Mouse (Mus musculus) spleen, embryonic (tissue): Measurements from ENCODE around the gene Ifrd1.

ENCODE experiments used
- CTCF ChIA-PET: fragments of 350-600 bp; sonication (Branson Sonifier 250); formaldehyde crosslinking; loops from one replicate; lab custom pipeline; 2022; lab: Charles Lee

The Ifrd1 gene

GRCm38 (mm10) chr12:40243821-40244221 lies 4.5 kb downstream of the Ifrd1 start:
- CTCF ChIA-PET = no interaction called here

GRCm38 (mm10) chr12:40243241-40243640 lies 5.1 kb downstream of the Ifrd1 start:
- CTCF ChIA-PET = no interaction called here

DNA sequence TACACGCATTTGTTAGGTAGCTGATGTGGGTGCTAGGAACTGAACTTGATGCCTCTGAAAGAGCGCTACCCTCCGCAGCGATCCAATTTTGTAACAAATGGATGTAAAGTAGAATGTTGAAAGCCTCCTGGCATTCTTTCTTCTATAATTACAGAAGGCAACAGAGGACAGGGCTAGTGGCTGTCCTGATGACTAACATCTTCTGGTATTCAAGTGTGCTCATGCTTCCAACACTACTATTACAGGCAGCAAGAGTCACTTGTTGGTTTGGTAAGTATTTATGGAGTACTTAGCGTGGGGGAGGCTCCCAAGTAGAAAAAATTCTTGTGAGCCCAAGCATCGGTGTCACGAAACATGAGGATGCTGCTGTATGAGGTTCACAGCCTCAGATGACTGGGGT lies 9.1 kb downstream of the Ifrd1 start:
- CTCF ChIA-PET = no interaction called here

DNA sequence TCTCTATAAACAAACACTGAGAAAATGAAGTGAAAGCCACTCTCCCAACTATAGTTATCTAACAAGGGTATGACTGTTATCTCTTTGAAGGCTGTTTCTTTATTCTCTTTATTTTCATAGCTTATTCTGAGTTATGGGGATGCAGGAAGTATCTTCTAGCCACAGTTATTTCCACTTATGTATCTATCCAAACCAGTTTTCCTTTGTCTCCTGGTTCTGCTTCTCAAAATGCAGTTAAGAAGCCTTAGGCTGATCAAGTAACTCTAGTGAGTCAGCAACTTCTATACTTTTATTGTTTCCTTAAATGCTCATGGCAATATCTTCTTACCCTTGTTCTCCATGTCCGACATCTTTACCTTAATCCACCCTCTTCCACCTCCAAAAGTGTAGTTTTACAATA lies 16.1 kb downstream of the Ifrd1 start:
- CTCF ChIA-PET = no interaction called here

DNA sequence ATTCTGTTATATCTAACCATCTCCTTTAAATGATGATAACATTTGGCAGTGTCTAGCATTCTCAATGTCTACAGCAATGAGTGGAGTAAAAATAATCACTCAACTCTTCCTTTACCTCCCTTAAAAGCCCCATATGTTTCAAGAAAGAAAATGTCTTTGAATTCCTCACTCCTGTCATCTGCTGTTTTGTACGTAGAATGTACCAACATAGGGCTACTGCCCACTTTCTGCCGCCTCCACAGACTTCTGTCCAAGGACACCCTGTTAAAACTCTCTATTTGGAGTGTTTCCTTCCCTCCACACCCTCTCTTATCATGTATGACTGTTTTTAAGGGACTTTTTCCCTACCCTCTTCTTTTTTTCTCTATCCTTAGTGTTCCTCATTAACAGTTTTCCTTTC lies 16.7 kb downstream of the Ifrd1 start:
- CTCF ChIA-PET = no interaction called here

DNA sequence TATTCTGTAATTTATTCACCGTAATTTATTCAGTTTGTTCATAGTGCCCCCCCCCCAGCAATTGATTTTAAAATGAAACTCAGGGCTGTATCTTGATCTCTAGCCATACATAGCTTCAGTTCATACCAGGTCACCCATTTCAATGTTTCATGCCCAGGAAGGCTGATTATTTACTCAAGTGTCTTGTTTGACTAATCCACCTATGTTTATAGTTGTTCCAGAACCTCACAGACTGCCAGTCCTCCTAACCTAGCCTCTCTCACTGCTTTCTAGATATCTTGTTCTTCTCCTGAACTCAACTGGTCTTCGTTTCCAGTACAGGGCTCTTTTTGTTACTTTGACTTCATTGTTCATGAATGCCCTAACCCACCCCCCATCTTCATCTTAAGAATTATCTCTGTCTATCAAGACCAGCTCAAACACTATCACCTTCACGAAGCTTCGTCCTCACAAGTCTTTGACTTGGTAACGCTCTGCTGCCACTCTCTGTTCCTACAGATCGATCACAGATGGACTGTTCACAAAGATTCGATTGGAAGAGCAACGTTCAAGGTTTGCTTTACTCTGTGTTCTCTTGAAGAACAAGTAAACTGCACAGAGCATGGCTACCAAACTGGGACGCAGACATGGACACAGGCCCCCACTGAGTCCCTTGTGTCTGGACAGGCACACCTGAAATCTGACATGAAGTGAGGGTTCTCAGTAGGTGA lies 24.0 kb downstream of the Ifrd1 start:
- CTCF ChIA-PET = interaction anchor here (0.6 kb wide), 1 partner anchor 21 kb away, joined by 3 read pairs; no protein-coding TSS in a partner anchor

GRCm38 (mm10) chr12:40223676-40224075 lies 24.6 kb downstream of the Ifrd1 start:
- CTCF ChIA-PET = interaction anchor here (0.5 to 0.6 kb wide), 2 partner anchors 290 to 959 kb away, joined by 4 to 5 read pairs; no protein-coding TSS in a partner anchor

DNA sequence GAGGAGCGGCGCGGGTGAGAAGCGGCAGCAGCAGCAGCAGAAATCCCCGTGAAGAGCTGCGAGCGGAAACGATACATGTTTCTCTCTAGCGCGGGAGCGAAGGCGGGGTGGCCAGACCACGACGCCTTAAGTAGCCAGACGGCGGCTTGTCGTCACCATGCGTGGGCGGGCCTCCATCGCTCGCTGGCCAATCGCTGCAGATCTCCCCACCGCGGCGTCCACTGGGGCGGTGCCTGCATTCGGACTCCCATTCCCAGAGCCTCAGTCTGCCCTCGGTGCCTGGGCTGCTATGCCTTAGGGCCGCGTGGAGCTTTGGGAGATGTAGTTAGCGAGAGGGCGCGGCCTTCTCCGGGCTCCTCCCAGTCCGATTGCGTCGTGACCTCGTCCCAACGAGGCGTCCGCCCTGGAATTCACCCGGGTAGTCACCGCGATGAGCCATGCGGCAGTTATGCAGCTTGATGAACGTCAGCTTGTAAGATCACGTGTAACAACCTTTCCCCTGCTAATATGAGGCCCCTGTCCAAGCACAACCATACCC lies 25.2 kb downstream of the Ifrd1 start:
- CTCF ChIA-PET = interaction anchor here (0.5 to 0.6 kb wide), 2 partner anchors 291 to 960 kb away, joined by 4 to 5 read pairs; no protein-coding TSS in a partner anchor

GRCm38 (mm10) chr12:40222251-40223081 lies 25.8 kb downstream of the Ifrd1 start:
- CTCF ChIA-PET = no interaction called here

GRCm38 (mm10) chr12:40221611-40222010 lies 26.7 kb downstream of the Ifrd1 start:
- CTCF ChIA-PET = no interaction called here

- CTCF ChIA-PET = no interaction called here
Measured at GRCm38 (mm10) chr12:40220896-40221295, 27.4 kb downstream of the Ifrd1 start.

DNA sequence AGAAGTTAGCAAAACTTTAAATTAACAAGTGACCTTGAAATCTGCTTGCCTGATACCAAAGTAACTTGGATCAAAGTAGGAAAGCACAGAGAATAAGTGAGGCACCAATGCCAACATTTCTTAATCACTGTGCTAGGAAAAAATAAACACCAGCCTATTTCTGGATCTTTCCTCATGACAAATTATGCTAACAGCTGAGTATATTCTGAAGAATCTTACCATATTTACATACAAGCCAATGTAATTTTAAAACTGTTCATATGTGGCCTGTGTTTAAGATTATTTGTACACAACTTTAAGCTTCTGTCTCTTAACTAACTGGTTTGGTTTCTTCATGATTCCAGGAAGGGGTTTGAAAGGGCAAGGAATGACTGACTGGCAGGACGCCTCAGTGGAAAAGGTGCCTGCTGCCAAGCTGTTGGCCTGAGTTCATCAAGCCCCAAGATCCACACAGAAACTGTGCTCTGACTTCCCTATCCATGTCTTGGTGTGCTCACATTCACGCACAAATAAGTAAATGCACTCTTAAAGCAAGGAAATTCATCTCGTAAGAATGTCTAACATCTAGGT lies 28.2 kb downstream of the Ifrd1 start:
- CTCF ChIA-PET = interaction anchor here (0.6 kb wide), 1 partner anchor 244 kb away, joined by 14 read pairs; no protein-coding TSS in a partner anchor

GRCm38 (mm10) chr12:40218430-40218945 lies 29.8 kb downstream of the Ifrd1 start:
- CTCF ChIA-PET = no interaction called here

GRCm38 (mm10) chr12:40217776-40218175 lies 30.5 kb downstream of the Ifrd1 start:
- CTCF ChIA-PET = no interaction called here

DNA sequence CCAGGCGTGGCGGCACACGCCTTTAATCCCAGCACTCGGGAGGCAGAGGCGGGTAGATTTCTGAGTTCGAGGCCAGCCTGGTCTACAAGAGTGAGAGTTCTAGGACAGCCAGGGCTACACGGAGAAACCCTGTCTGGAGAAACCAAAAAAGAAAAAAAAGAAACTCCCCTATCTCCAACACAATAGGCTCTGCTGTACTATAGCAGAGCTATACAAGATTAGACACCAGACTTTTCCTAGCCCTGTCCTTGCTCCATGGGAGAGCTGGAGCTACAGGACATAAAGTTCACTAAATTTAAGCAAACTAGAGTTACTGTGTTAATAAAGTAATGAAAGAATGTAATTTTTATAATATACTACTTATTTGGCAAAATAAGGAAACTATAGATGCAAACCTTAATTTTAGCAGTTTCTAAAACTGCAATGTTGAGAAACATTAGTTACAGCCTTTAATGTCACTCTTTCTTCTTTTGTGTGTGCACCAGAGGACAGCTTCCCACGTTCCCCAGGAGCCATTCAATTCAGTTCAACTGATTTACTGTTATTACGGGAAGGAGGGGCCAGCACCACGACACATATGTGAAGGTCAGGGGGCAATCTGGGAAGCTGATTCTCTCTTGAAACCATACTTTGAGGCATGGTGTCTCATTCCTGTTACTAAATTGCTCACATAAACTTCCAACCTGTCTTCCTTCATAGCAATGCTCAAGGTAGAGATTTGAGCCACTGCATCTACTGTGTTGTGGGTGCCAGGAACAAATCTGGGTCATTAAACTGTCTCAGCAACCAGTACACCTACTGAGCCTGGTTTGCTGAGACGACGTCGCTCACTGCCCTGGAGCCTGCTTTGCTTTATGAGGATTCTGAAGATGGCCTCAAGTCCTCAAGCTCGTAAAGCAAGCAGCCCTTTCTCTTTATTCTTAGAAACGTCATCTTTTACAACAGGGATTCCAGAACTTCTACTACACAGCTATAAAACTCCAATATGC lies 33.1 kb downstream of the Ifrd1 start:
- CTCF ChIA-PET = no interaction called here

DNA sequence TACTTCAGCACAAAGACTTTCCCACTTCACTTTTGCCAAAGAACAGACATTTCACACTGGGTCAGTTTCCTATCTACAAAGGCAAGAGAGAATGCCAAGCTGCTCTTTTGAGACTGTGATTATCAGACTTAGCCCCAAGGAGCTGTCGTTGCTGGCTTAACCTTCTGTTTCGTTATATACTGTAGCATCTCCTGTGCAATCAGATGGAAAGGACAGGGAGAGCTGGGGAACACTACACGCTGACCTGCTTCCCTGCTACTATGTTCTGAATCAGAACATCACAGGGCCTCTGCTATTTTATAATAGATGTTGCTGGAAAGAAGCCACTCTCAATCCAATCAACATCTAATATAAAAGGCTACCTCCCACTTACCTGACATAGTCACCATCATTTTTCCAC lies 39.3 kb downstream of the Ifrd1 start:
- CTCF ChIA-PET = no interaction called here

GRCm38 (mm10) chr12:40207909-40208308 lies 40.4 kb downstream of the Ifrd1 start:
- CTCF ChIA-PET = no interaction called here

DNA sequence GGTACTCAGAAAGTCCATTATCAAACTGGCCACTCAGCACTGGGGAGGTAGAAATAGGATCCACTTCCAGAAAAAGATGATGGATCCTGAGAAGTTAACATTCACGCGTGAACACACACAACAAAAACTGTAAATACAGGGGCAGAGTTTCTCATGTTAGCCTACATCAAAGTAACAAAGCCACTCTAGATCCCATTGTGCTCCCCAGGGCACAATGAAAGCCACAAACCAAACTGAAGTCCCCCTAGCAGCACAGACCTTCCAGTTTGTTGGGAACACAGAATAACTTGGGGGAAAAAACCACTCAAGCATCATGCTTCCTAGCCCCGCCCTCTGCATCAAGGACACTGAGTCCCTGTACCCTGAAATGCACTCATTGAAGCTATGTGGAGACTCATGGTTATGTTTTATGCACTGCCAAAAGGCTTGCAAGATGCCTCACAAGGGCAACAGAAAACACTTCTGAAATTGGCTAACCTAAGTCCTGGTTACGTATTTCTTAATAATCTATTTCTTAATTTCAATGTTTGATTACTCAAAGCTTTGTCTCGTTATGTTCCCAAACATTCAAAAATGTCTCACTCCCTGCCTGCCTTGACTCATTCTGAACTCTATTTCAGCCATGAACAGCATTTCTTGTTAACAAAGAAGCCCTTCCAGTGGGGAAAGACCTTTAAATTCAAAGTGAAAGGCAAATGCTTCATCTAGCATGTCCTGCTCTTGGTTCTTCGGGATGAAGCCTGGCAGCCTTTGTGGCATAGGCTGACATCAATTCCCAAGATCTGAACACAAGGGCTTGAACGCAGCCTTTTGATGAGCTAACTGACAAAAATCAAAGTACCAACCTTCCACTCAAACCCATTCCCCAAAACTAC lies 45.9 kb downstream of the Ifrd1 start:
- CTCF ChIA-PET = no interaction called here

DNA sequence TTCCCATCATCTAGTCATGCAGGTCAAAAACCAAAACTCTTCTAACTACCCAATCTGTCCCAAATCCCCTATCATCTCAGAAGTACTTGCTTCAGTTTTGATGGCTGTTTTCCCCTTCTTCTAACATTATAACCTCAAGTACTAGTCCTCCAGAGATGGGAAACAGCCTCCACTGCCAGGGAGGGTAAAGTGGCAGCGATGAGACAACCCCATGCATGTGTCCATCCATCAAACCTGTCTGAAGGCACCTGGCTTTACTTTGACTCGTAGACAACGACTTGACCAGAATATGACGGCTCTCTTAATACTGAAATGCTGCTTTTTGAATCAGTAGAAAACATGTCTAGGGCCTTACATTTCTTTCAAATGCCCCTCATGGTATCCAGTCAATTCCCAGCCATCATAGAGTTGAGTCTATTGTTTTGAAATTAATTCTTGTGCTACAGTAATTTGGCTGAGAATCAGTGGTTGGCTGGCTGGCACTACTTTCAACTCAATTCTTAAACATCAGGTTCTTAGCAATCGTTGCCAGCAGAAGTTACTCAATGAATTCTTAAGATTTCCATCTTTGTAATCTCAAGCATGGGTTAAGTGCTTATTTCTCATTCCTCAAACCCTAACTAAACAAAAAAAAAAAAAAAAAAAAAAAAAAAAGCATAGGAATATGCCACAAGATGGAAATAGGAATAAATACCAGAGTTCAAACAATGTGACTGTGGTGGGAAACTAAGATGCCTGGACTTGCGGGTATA lies 47.6 kb downstream of the Ifrd1 start:
- CTCF ChIA-PET = interaction anchor here (1.4 kb wide), 1 partner anchor 118 kb away, joined by 5 read pairs; no protein-coding TSS in a partner anchor
